Mouse (Mus musculus): ENCODE results near the gene Ppy.

DNA sequence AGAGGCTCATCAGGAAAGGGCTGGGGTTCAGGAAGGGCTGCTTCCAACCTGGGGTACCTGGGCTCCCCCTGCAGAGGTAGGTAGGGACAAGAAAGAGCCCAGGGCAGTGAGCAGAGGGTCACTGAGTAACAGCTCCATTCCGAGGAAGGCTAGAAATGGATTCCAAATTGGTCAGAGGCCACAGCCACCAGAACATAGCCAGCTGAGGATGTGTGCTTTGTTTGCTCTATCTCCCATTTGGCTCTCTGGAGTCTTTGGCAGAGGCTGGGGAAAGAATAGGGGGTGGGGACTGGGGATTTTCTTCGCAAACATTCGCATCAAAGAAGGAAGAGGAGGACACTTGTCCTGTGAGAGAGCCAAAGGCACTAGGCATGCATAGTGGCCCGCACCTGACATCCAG, 49.2 kb downstream of the Ppy start:
- TF ChIP-seq POLR2AphosphoS2 (IDR thresholded peaks at IDR 0.05; ENCODE audit: insufficient read length, low read depth) (no peak), MAX (IDR thresholded peaks at IDR 0.05; ENCODE audit: low read depth) (no peak), POLR2A (IDR thresholded peaks at IDR 0.05; ENCODE audit: insufficient read length, low read depth) (no peak)

All from myocyte (in vitro differentiated cells).